Mouse (Mus musculus): ENCODE data around the gene Slc2a13.
A peak's percentile ranks its signal among the peaks of the same experiment; 100 is the strongest.

Slc2a13 gene

DNA sequence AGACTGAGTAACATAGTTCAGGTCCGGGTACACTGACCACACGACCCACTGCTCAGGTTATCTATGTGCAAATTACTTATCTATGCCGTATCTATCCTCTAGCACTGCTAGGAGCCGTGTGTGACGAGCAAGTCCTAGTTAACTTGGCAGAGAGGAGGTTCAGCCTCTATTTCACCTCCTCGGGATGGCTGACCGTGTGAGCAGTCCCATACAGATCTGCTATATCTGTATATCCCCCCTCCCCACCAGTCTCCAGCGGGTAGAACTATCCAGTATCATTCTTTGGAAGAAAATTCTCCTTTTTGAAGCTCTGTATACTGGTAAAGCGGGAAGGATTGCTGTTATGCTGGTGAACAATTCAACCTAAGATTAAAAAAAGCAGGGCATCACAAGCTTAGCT lies 70.8 kb downstream of the Slc2a13 start:
- no peak for DNase-seq (ENCODE audit: low read depth, low spot score)

DNA sequence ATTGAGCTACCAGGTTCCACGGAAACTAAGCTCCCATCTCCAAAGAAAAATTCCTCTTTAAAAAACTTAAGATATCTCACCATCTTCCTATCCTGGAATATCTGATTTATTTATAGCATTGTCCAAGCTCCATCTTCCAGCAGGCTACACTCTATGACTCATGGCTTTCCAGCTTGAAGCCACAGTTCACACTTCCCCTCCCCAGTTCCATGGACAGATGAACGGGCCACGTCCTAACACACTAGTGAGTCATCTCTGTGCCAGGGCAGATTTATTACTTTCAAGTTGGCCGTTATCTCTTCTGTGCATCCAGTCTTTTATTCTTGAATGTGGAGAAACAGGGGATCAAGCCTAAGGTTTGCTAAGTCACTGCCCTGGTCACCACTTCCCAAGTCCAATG lies 78.0 kb downstream of the Slc2a13 start:
- DNase-seq (ENCODE audit: low read depth, low spot score): no peak

DNA sequence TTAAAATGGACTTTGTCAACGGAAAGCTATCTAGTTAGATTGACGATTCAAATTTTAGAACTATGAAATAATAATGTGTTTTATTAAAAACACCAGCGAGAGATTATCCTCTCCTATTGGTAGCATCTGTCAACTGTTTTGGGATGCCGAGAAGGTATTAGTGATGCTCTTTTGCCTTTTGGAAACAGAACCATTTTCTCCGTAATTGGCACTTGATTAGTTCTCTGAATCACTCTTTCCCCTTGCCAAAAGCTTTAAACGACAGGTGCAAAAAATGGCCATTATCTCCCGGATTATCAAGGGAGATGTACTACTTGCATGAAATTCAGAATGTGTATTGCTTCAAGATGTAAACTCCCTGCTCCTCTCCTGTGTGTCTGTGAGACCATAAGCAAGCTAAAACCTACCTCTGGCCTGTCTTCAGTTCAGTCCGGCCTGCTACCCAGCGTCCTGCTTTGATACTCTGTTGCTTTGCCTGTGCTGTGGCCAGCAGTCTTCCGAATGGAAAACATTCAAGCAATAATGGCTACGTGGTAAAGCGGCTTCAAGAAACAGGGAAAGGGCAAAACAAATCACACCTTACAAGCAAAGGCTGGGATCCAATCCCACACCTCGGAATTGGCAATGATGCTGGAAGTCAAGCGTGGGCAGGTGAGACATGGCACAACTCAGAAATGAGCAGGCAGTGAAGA lies 93.0 kb downstream of the Slc2a13 start:
- no peak for DNase-seq (ENCODE audit: low read depth, low spot score)

DNA sequence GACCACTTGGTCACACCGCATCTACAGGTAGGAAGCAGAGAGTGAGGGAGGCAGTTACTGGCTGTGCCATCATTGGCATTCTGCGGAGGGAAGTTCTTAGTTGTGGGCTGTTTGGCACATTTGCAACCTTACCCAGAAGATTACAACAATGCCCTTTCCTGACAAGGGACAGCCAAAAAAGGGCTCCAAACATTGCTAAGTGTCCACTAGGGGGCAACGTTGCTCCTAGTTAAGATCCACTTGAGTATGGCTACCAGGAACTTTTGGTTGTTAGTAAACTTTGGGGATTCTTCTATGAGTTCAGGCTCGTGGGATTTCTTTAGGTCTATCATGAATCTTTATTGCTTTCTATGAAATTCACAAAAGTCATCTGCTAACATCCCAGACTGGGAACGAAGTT lies 95.3 kb downstream of the Slc2a13 start:
- DNase-seq (ENCODE audit: low read depth, low spot score): peak; percentile 74

DNA sequence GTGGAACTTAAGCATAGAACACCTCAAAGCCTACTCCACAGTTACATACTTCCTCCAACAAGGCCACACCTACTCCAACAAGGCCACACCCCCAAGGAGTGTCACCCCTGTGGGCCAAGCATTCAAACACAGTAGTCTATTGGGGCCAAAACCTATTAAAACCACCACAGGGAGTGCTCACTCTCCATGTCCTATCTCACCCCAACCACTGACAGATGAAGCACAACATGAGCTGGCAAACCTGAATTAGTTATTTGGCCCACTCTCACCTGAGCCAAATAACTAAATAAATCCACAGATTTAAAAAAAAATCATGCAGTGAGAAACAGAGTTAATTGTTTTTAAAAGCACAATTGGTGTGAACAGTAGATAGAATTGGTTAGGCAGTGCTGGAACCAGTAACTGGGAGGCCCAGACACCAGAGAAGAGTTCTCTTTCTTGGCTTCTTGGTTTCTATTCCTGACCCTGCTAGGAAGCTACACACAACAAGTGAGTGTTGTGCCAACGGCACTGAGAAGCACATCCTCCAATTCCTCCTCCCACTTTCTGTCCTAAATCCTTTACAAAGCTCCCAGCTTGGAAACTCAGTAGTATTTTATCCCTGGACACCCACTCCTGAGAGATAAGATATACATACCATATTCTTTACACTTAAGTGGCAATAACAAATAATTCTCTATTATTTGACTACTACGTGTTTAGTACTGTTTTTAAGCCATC lies 99.2 kb downstream of the Slc2a13 start:
- DNase-seq (ENCODE audit: low read depth, low spot score): no peak

DNA sequence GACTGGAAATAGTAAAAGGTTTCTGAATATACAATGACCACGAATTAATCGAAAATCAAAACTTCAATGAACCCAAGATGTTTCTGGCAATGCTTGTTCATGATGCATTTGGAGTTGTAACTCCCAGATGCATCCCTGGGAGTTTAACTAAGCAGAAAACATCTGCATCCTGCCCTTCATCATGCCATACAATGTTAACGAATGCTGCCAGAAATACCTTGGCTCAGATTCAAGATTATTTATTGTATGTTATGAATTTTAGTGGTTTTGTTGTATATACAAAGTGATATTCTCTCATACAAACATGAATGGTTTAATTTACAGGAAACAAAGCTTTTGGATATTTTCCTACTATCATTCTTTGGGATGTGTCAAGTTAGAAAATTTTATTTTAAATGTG lies 107.7 kb downstream of the Slc2a13 start:
- no peak for DNase-seq (ENCODE audit: low read depth, low spot score)

DNA sequence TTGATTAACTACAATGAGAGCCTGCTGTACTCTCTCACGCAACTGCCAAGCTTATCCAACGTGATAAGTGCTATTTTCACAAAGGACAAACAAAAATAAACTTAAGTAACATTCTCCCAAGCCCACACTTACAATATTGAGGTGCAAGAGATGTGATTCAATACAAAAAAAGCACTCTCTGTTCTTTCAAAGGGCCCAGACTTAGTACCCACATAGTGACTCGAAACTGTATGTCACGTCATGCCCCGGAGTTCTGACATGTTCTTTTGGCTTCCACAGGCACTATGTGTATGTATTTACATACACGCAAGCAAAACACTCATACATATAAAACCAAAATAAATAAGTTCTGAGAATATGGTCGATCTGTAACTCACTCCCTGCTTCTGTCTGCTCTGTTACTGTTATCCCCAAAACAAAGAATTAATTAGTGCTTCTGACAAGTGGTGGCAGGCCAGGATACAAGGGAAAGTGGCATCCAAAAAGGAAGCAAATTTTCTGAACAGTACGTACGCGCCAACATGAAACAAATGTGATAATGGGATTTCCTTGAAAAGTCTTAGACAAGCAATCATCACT lies 109.1 kb downstream of the Slc2a13 start:
- no peak for DNase-seq (ENCODE audit: low read depth, low spot score)

DNA sequence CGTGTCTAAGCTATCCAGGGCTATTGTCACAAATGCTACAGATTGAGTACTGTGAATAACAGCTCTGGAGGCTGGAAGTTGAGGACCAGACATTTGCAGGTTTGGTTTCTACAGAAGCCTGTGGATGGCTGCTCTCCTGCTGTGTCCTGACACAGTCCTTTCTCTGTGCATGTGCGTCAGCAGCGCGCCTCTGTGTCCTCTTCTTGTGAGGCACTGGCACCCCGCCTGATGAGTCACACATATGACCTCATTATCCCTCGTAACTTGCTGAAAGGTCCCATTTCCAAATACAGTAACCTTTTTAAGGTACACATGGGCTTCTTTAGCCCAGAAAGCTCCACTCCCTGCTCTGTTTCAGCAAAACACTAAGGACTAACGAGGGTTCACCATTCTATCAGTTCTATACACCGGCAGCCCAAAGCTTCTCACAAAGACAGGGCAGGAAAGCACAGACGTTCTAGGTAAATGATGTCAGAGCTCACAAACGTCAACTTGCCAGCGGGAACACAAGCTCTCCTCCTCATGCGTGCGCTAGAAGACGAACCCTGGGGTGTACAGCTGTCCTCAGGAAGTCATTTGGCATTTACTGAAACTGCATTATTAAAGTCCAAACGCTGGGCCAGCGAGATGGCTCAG lies 109.9 kb downstream of the Slc2a13 start:
- no peak for DNase-seq (ENCODE audit: low read depth, low spot score)

DNA sequence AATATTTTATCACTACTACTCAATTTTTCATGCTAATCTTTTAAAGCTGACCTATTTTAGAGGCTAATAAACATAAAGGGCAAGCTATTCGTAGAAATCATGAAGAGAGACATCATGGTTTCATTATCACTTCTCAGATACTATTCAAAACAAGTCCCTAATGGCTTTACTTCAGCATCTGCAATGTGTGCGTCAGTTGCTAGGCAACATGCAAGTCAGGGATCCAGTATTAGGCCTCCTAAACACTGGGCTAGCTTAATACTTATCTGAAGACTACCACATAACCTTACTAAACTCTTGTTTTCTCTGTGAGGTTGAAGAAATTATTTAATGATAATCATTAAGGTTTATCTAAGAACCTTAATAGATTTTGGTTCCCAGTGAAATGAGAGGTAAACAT lies 111.1 kb downstream of the Slc2a13 start:
- DNase-seq (ENCODE audit: low read depth, low spot score): no peak

DNA sequence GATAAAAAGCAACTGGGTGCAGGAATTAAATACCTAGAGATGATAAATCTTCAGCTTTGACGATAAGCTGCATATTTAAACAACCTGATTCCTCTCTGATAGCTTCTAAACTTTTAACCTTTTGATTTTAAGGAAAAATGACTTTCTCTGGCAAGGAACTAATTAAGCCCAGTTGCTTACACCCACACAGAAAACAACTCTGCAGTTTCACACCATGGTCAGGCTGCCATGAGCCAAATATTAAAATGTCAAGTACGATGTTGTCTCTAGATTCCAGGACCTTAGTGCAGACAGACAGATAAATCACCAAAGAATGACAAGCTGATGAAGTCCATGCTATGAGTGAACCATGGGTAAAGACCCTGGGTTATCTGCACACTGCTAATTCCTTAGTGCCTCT lies 115.9 kb downstream of the Slc2a13 start:
- DNase-seq (ENCODE audit: low read depth, low spot score): no peak

DNA sequence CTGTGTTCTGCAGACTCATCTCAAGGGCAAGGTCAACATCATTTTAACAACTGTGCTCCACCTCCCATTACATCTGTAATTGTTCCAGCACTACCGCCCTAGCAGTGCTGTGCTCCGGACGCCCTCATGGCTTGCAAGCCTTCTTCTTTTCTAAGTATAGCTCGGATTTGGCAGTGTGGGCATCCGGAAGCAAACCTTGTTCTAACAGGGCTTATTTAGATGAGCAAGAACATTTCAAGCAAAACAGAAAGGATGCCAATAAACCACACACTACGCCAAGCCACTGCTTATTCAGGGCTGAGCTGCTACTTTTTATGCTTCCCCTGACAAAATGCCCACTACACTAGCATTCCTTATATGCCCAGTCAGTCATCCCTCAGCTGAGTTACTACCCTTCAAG lies 127.7 kb downstream of the Slc2a13 start:
- no peak for DNase-seq (ENCODE audit: low read depth, low spot score)

DNA sequence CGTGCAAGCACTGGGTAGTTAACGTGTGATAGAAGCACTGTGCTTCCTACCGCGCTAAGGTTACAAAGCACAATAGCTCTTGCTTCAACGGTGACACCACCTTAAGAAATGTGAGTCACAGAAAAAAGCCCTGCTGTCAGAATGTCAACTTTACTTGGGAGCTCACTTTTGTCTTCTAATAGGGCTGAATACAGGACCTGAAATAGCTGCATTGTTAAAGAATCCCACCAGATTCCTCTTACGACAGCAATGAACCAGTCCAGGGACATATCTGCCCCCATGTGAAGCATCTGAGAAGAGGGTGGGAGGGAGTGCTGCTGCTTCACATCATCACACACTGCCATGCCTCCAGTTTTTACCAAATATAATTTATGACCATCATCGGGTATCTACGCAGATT lies 129.6 kb downstream of the Slc2a13 start:
- DNase-seq (ENCODE audit: low read depth, low spot score): no peak

DNA sequence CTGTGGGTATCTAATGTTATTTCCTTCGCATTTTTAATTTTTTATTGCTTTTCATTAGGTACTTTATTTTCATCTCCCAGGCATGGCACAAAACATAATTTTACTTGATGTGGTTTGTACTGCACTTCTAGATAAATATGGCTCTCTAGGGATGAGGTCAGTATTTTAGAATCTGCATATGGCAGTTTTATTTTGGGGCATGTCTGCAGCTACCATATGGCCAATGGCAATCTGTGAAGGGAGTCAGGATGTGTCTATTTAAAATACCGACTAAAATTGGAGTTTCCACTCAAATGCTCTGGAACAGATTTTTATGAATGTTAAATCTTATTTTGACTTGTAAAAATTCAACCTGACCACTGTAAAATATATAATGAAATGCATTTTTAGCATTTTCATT lies 133.2 kb downstream of the Slc2a13 start:
- DNase-seq (ENCODE audit: low read depth, low spot score): no peak

DNA sequence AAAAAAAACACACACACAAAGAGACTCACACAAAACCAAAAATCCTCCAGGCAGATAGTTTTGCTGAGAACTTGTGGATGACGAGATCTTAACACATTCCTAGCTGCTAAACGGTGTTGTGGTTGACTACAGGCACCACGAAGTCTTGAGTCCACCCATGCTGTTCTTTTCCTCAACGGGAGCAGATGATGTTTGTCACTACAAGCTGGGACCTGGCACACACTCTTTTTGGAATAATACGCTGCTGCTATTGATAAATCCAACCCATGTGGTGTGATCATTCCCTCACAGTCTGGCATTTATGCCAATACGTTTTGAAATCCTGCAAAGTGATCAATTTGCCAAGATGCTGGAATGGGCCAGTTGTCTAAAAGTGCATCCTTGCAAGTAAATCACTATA lies 147.6 kb downstream of the Slc2a13 start:
- DNase-seq (ENCODE audit: low read depth, low spot score): no peak

DNA sequence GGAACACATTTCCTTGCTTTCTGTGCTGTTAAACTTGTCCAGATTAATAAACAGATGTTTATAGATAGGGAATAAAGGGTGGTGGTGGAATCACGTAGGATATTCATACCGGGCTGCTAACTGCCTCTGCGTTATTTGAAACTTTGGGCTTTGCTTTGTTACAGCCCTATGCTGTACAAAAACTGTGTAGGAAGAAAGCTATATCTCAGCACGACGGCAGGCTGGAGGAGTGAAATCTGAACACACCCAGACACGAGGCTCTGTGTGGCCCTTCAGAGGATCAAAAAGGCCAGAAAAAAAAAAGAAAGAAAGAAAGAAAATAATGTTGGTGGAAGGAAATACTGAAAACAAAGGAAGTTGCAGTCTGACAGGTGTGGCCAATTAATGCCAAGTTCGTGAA lies 166.1 kb downstream of the Slc2a13 start:
- no peak for DNase-seq (ENCODE audit: low read depth, low spot score)

DNA sequence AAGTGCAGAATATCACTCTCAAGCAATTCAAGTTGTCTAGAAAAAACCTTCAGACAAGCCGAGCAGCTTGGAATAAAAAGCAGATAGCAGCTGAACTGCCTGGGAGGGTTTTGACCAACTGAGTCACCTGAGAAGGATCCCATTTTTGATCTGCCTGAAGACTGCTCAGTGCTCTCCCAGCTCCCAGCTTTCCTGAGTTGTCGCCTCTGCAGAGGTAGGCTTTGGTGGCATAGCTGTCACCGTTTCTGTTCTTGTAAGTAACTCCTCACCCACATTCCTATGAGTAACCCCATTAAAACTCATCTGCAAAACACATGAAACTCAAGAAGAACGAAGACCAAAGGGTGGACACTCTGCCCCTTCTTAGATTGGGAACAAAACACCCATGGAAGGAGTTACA lies 177.9 kb downstream of the Slc2a13 start:
- DNase-seq (ENCODE audit: low read depth, low spot score): no peak

DNA sequence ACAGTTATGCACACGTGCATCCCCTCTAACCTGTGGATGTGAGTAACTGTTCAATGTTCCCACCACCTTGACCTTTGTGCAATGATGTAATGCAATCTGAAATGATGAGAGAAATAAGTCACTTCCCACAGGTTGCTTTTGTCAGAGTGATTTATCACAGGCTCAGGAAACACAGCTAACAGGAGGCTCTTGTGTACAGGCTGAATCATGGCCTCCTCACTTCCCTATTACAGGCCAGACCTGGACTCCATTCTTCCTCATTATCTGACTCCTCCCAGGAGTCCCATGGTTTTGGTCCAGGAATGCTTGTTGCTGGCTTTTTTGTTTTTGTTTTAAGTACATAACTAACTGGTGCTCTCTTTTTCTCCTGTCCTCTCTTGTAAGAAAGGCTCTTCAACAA lies 189.4 kb downstream of the Slc2a13 start:
- DNase-seq (ENCODE audit: low read depth, low spot score): no peak

DNA sequence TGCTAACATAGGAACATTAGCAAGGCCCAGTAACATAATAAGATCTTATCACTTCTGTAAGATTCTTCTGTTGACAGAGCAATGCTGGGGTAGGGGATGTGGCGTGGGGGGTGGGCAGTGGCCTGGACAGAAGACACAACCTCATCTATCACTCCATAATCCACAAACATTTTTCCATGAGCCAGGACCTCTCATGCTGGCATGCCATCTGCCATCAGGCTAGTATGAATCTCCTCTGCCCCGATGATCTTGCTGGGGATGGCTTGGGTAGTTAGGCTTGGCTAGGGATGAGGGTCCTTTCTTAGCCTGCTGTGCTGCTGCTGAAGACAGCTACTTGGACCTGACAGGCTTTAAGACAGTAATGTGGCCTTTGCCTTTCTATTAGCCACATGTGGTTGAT lies 190.5 kb downstream of the Slc2a13 start:
- no peak for DNase-seq (ENCODE audit: low read depth, low spot score)

DNA sequence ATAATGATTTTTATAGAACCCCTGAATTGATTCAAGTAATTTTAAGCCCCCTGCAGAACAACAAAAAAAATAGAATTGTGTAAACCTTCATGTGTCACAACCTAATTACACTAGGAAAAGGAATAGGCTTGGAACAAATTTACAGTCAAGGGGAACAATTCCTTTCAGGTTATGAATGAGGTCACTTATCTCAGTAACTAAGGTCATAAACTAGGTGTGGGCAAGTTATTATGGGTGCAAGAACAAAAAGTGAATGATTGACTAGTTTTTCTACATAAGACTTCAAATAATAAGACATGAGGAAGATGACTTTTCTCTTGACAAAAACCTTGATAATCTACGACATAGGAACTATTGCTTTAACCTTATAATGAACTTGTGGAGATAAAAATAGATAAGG lies 191.2 kb downstream of the Slc2a13 start:
- DNase-seq (ENCODE audit: low read depth, low spot score): no peak

DNA sequence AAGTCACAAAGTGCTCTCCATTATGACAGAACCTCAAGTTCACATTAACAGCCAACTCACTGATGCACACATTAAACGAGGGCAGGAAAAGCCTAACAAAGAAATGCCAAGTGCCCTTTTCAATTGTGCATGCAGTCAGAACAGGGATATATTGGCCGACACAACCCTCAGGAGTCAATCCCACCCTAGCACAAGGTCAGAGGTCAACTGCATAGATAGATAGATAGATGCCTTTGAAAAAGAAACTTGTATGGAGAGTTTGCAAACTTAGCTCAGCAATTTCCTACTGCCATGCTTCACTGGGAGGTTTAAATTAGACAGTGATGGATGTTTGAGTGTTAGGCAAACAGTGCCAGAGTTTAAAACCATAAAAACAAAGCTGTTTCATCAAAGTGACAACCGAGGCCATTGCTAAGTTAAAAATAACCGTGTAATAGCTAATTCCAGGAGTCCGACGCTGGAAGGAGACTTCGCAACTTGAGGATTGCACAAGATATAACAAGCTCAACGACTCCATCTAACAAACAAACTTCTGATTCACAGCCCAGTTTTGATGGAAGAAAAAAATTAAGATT lies 194.2 kb downstream of the Slc2a13 start:
- DNase-seq (ENCODE audit: low read depth, low spot score): no peak

DNA sequence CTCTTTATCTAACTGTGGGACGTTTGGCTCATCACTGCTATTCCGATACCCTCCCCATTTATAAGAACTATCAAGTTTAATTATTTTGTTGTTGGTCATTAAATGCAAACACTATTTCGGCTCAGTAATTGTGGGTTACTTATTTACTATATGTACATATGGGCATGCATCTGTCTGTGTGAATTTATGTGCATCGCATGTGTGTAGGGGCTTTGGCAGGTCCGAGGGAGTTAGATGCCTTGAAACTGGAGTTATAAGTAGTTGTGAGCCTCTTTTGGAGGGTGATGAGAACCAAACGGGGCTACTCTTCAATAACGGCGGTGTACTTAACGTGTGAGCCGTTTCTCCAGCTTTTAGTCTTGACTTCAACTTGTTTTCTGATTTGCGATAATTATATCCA lies 195.5 kb downstream of the Slc2a13 start:
- DNase-seq (ENCODE audit: low read depth, low spot score): no peak

DNA sequence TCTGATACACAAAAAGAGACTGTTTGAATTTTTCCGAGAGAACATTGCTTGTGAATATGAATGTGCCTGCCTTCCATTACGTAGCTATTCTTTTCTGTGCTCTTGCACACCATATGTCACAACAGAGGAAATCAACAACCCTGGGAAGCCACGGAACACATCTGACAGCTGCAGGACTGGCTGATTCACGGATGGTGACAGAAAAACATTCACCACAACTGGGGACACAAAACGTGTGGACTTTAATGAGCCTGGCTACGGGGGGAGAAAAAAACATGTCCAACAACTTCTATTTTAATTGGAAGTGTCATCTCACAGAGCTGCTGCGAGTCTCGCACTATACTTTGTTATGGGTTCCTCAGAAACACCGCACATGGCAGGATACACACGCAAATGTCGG lies 196.0 kb downstream of the Slc2a13 start:
- no peak for DNase-seq (ENCODE audit: low read depth, low spot score)
